Mouse (Mus musculus) heart, embryonic 12.5 days (tissue): ENCODE data around the gene Gm49373. TPM values are rescaled to one million over a fixed set of nuclear protein-coding genes. Genes with fewer than 3 reads are reported as not detected.

Source experiments
- ATAC-seq: fragments of 200-750 bp; cut with Nextera tagmentation; 2 replicates; pipeline ENCODE4 v1.8.0; 2017; ENCODE audit warnings: moderate TSS enrichment, moderate library complexity; ENCODE audit not compliant: insufficient number of reproducible peaks, low FRiP score
- H3K27ac ChIP-seq: fragments of 300-500 bp; sonication (generic); 2 replicates; pipeline ENCODE4 v1.5.1; 2016; ENCODE audit warnings: mild to moderate bottlenecking, moderate library complexity; ENCODE audit not compliant: poor library complexity, severe bottlenecking
- H3K27me3 ChIP-seq: fragments of 300-500 bp; sonication (generic); replicated peaks from 2 replicates; pipeline ENCODE4 v1.6.1; 2016; ENCODE audit warnings: mild to moderate bottlenecking, moderate library complexity
- H3K36me3 ChIP-seq: fragments of 300-500 bp; sonication (generic); 2 replicates; pipeline ENCODE4 v1.6.1; 2016; ENCODE audit warnings: mild to moderate bottlenecking, moderate library complexity
- H3K4me1 ChIP-seq: fragments of 300-500 bp; sonication (generic); replicated peaks from 2 replicates; pipeline ENCODE4 v1.6.1; 2016; ENCODE audit warnings: mild to moderate bottlenecking
- H3K4me2 ChIP-seq: fragments of 300-500 bp; sonication (generic); 2 replicates; pipeline ENCODE4 v1.6.1; 2016; ENCODE audit warnings: mild to moderate bottlenecking, moderate library complexity
- H3K4me3 ChIP-seq: fragments of 300-500 bp; sonication (generic); 2 replicates; pipeline ENCODE4 v1.5.1; 2016; ENCODE audit warnings: mild to moderate bottlenecking
- H3K9ac ChIP-seq: fragments of 300-500 bp; sonication (generic); 2 replicates; pipeline ENCODE4 v1.6.1; 2016; ENCODE audit warnings: mild to moderate bottlenecking, moderate library complexity
- H3K9me3 ChIP-seq: fragments of 300-500 bp; sonication (generic); replicated peaks from 2 replicates; pipeline ENCODE4 v1.6.1; 2016; ENCODE audit warnings: mild to moderate bottlenecking, moderate library complexity
- WGBS: fragments of 180-500 bp; shearing (Covaris S2); methylation state at CpG from one replicate; pipeline ENCODE4 v1.1.7; 2016; 5-methylcytosine and 5-hydroxymethylcytosine counted together
- polyA plus RNA-seq: library from polyadenylated mRNA; unstranded; fragments of >200 nt; fragmentation: Nextera tagmentation; extraction: Ambion mirVana; gene quantifications from 2 replicates; pipeline ENCODE4 v1.2.1, GENCODE M21; 2016

Gm49373 gene
- polyA plus RNA-seq: 0.63 and 0.69 TPM in 2 replicates

DNA sequence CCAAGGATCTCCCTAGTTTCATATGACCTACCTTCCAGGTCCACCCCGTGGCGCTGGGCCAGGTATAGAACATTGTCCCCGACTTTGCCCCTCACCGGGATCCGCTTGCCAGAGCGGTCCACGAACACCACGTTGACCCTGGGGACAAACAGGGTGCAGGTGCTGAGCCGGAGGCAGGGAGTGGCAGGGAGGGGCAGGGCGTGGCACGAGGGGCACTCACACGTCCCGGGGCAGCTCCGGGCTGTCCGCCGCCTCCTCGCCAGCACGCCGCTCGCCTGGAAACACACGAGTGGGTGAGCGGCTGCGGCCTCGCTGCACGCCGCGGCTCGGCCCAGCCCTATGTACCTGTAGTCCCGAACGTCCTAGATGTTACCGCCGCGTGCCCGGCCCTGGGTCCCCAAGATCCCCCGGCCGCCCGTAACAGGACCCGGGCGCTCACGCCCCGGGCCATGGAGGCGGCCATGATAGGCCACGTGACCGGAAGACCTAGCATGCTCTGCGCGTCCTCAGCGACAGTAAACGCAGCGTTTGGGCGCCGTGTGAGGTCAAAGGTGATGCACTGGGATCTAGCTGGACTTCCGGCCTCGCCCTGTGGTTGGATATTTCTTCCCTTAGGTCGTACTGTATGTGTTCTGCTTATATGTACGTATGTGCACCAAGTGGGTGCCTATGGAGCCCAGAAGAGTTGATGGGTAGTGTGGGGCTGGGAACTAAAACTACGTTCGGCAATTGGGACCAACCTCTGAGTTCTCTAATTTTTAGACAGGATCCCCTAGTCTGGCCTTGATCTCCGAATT, at the start of gene Gm49373, which contains the start of gene Fdx1l:
Gm49373 (minus strand) TSS at position 53 of the 797 bp plus-strand sequence.
Fdx1l (minus strand) TSS at position 571 of the 797 bp plus-strand sequence.
- Histone ChIP-seq H3K27ac (peak within 1 kb of the TSS; percentile 65), H3K4me2 (peak within 1 kb of the TSS; percentile 68), H3K4me1 (peaks cover 7% of the 10 kb centered on the region), H3K36me3 (peaks cover 61% of the 10 kb centered on the region), H3K9ac (peak within 1 kb of the TSS; percentile 94), H3K4me3 (peak within 1 kb of the TSS; percentile 74), H3K27me3 (no peaks in the 10 kb centered on the region), H3K9me3 (no peaks in the 10 kb centered on the region)
- peak; percentile 91 for ATAC-seq
- WGBS: 2% methylated on average over 58 of the region's 58 CpGs

DNA sequence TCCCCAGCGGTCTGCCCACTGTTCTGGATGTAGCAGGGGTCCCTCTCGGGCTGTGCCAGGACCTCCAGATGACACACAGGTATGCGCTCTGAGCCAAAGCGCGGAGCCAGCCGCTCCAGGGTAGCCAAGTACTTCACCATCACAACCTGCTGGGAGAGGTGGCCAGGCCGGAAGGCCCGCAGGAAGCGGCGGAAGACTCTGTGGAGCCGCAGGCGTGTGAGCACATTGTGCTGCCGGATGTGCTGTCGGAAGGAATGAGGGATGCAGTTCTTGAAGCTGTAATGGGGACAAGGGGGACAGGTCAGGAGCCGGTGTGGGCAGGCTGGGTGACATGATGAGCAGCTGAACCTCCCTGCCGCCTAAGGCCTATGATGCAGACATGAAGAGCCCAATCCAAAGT, 48.6 kb upstream of the Gm49373 start:
- H3K27me3 ChIP-seq: no peaks in the 10 kb centered on the region; the same call in 1 of the 2 replicates
- peaks cover 17% of the 10 kb centered on the region for H3K4me1 ChIP-seq
- no peaks in the 10 kb centered on the region for H3K9me3 ChIP-seq
- no peak overlapping the region for H3K4me3 ChIP-seq
- H3K27ac ChIP-seq: no peak overlapping the region
- ATAC-seq: no peak
- WGBS: 84% methylated on average over 16 of the region's 16 CpGs
- peaks cover 58% of the 10 kb centered on the region for H3K36me3 ChIP-seq
- H3K9ac ChIP-seq: no peak overlapping the region
- H3K4me2 ChIP-seq: no peak overlapping the region

DNA sequence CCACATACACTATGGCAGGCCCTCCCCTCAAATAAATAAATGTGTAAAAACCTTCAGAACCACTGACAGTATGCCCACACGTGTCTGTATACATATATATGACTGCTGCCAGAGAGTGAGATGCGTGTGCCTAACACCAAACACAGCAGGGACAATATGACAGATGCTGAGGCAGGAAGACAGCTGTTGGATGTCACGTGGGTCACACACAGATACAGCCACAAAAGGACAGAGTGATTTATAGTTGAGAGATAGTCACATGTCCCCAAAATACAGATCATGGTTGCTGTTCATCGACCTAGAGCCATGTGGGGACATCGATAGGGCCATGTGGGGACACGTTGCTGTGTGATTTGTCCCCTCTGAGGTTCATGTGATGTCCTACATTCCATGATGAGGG, 44.2 kb upstream of the Gm49373 start:
- no peak overlapping the region for H3K4me2 ChIP-seq
- ATAC-seq: no peak

DNA sequence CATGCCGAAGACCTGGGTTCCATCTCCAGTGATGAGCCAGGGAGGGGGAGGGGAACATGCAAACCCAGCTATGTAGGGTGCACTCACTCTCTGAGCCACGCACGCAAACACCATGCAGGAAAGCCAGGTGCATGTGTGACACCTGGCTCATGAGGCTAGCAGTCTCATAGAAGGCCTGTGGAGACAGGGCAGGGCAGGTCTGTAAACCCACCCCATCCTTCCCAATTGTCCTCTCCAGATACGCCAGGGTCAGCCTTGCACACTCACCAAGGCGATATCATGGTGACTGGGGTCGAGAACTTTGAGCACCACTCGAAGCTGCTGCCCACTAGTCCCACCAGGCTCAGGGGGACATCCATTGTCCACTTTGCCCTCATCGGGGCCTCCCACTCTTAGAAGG, 42.2 kb upstream of the Gm49373 start:
- 87% methylated on average over 8 of the region's 8 CpGs for WGBS
- Histone ChIP-seq H3K4me1 (no peaks in the 10 kb centered on the region), H3K36me3 (peaks cover 21% of the 10 kb centered on the region), H3K27ac (no peak overlapping the region), H3K4me3 (no peak overlapping the region), H3K4me2 (no peak overlapping the region), H3K9me3 (no peaks in the 10 kb centered on the region), H3K27me3 (no peaks in the 10 kb centered on the region), H3K9ac (no peak overlapping the region)
- ATAC-seq: no peak

More for the DNA sequence above, 44.2 kb upstream of the Gm49373 start:
- H3K9ac ChIP-seq: no peak overlapping the region
- 74% methylated on average over 6 of the region's 6 CpGs for WGBS
- H3K36me3 ChIP-seq: peaks cover 37% of the 10 kb centered on the region
- H3K9me3 ChIP-seq: no peaks in the 10 kb centered on the region
- H3K27me3 ChIP-seq: no peaks in the 10 kb centered on the region
- H3K4me1 ChIP-seq: no peaks in the 10 kb centered on the region
- H3K4me3 ChIP-seq: no peak overlapping the region
- H3K27ac ChIP-seq: no peak overlapping the region

DNA sequence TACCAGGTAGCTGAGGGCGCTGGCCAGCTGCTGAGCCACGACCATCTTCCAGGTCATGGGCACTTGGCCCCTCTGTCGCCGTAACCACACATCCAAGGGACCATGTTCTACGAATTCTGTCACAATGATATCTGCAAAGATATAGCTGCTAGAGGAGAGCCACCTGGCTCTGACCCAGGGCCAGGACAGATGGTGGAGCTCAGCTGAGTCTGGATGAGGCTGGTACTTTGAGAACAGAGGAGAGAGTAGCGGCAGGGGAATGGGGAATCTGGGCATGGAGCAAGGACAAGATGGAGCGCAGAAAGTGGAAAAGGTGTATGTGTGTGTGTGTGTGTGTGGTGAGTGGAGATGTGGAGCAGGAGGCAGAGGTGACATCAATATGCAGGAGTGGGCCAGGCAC, 41.3 kb upstream of the Gm49373 start:
- 82% methylated on average over 7 of the region's 7 CpGs for WGBS
- Histone ChIP-seq H3K27me3 (no peaks in the 10 kb centered on the region), H3K4me3 (no peak overlapping the region), H3K36me3 (peaks cover 20% of the 10 kb centered on the region), H3K9me3 (no peaks in the 10 kb centered on the region), H3K27ac (no peak overlapping the region), H3K9ac (no peak overlapping the region), H3K4me1 (no peaks in the 10 kb centered on the region), H3K4me2 (no peak overlapping the region)
- ATAC-seq: no peak

DNA sequence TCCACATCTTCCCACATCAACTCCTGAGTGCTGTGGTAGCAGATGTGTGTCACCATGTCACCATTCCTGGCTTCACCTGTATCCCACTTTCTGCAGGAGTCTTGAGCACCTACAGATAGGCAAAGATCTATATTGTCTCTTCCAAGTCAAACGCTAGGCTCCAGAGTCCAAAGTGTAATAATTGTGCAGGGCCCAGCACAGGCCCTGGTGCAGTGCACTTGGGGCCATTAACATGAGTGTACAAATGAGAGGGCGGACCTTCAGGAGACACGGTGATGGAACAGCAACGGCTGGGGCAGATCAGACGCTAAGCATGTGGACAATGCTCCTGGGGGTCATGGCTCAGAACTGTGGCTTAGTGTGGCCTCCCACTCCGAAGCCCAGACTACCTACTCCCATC, 40.9 kb upstream of the Gm49373 start:
- no peak for ATAC-seq
- 87% methylated on average over 6 of the region's 6 CpGs for WGBS
- Histone ChIP-seq H3K9ac (no peak overlapping the region), H3K4me1 (no peaks in the 10 kb centered on the region), H3K9me3 (no peaks in the 10 kb centered on the region), H3K4me3 (no peak overlapping the region), H3K36me3 (peaks cover 22% of the 10 kb centered on the region), H3K4me2 (no peak overlapping the region), H3K27me3 (no peaks in the 10 kb centered on the region), H3K27ac (no peak overlapping the region)

DNA sequence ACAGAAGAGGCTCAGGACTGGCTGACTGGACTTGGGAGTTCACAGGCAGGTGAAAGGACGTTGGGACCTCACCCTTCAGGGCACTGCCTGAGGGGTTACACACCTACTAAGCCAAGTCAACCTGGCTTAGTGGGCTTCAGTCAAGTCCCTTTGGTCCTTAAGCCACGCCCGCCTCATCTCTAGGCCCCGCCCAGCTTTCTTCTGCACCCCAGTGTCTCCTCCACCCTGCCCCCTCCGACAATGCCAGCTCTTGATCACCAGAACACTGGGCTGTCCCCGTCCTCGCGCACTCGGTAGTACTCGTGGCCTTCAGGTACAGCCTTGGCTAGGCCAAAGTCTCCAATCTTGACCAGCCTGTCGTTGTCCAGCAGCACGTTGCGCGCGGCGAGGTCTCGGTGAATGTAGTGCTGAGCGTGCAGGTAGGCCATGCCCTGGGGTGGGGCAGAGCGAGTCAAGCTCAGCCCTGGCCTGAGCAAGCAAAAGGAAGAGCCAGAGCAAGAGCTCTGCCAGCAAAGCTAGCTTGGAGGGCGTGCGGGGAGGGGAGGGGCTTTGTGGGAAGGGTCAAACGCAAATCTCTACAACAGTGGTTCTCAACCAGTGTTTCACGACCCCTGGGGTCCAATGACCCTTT, 34.8 kb upstream of the Gm49373 start:
- Histone ChIP-seq H3K4me1 (no peaks in the 10 kb centered on the region), H3K27me3 (no peaks in the 10 kb centered on the region), H3K9me3 (no peaks in the 10 kb centered on the region), H3K27ac (no peak overlapping the region), H3K9ac (no peak overlapping the region), H3K4me2 (no peak overlapping the region), H3K4me3 (no peak overlapping the region), H3K36me3 (peaks cover 25% of the 10 kb centered on the region; the same call in 1 of the 2 replicates)
- no peak for ATAC-seq
- WGBS: 44% methylated on average over 23 of the region's 23 CpGs

- H3K9me3 ChIP-seq: no peaks in the 10 kb centered on the region
- 60% methylated on average over 5 of the region's 5 CpGs for WGBS
- no peak overlapping the region for H3K27ac ChIP-seq
- H3K4me3 ChIP-seq: no peak overlapping the region
- no peaks in the 10 kb centered on the region for H3K27me3 ChIP-seq
- H3K4me1 ChIP-seq: peaks cover under 1% of the 10 kb centered on the region; the same call in 1 of the 2 replicates
- H3K4me2 ChIP-seq: no peak overlapping the region
- ATAC-seq: no peak
- H3K9ac ChIP-seq: no peak overlapping the region
- peaks cover 25% of the 10 kb centered on the region; the same call in 1 of the 2 replicates for H3K36me3 ChIP-seq
These were observed 33.1 kb upstream of the Gm49373 start for GRCm38 (mm10) chr9:21105760-21106564.

DNA sequence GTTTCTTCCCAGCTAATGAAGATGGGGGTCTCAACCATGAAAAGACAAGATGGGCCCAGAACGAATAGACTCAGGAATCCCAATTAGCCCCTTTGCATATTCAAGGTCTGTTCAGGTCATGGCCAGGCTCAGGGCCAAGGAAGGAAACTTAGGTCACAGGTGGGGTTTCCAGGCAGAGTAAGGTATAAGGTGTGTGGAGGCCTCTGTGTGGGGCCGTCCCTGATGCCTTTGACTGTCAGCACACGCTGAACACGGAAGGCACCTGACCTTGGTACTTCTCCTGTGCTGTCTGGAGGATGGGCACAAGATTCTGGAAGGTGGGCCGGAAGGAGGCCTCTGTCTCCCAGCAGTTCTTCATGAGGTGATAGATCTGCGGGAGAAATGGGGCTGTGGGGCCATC, 31.9 kb upstream of the Gm49373 start:
- peaks cover 8% of the 10 kb centered on the region for H3K4me1 ChIP-seq
- H3K9me3 ChIP-seq: no peaks in the 10 kb centered on the region
- WGBS: 89% methylated on average over 6 of the region's 6 CpGs
- no peak overlapping the region for H3K9ac ChIP-seq
- no peaks in the 10 kb centered on the region for H3K27me3 ChIP-seq
- H3K36me3 ChIP-seq: peaks cover 20% of the 10 kb centered on the region; the same call in 1 of the 2 replicates
- no peak overlapping the region for H3K4me3 ChIP-seq
- no peak for ATAC-seq
- H3K27ac ChIP-seq: no peak overlapping the region
- no peak overlapping the region for H3K4me2 ChIP-seq

DNA sequence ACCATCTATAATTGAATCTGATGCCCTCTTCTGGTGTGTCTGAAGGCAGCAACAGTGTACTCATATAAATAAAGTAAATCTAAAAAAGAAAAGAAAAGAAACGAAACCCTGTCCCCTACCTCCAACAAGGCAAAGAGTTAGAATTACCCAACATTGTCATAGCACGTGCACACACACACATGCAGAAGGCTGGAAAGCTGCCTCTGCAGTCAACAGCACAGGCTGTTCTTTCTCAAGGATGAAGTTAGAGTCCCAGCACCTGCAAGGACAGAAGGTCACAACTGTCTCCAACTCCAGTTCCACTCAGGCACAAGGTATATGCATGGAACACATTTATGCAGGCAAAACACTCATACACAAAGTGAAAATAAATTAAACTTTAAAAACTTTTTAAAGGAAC, 29.2 kb upstream of the Gm49373 start:
- 87% methylated on average over 2 of the region's 2 CpGs for WGBS
- no peak for ATAC-seq
- peaks cover 11% of the 10 kb centered on the region; the same call in 1 of the 2 replicates for H3K36me3 ChIP-seq
- no peak overlapping the region for H3K4me3 ChIP-seq
- H3K9ac ChIP-seq: no peak overlapping the region
- H3K4me1 ChIP-seq: peaks cover 11% of the 10 kb centered on the region
- H3K4me2 ChIP-seq: no peak overlapping the region
- H3K27ac ChIP-seq: no peak overlapping the region
- no peaks in the 10 kb centered on the region for H3K27me3 ChIP-seq
- no peaks in the 10 kb centered on the region for H3K9me3 ChIP-seq
